Mouse (Mus musculus) forebrain, embryonic 15.5 days (tissue): ENCODE results near the gene Romo1. TPM values are rescaled to one million over a fixed set of nuclear protein-coding genes. Genes with fewer than 3 reads are reported as not detected.

Experiments used
- ATAC-seq: fragments of 200-750 bp; cut with Nextera tagmentation; replicated peaks from 2 replicates; pipeline ENCODE4 v1.8.0; 2017; ENCODE audit warnings: mild to moderate bottlenecking, moderate TSS enrichment, moderate library complexity
- H3K27ac ChIP-seq: fragments of 300-500 bp; sonication (generic); replicated peaks from 2 replicates; pipeline ENCODE4 v1.5.1; 2015; ENCODE audit warnings: mild to moderate bottlenecking, inconsistent platforms
- H3K27me3 ChIP-seq: fragments of 300-500 bp; sonication (generic); 2 replicates; pipeline ENCODE4 v1.6.1; 2015; ENCODE audit warnings: inconsistent platforms
- H3K36me3 ChIP-seq: fragments of 300-500 bp; sonication (generic); 2 replicates; pipeline ENCODE4 v1.6.1; 2015; ENCODE audit warnings: mild to moderate bottlenecking, inconsistent platforms
- H3K4me1 ChIP-seq: fragments of 300-500 bp; sonication (generic); 2 replicates; pipeline ENCODE4 v1.6.1; 2015; ENCODE audit warnings: inconsistent platforms
- H3K4me2 ChIP-seq: fragments of 300-500 bp; sonication (generic); replicated peaks from 2 replicates; pipeline ENCODE4 v1.6.1; 2015; ENCODE audit warnings: mild to moderate bottlenecking, inconsistent platforms
- H3K4me3 ChIP-seq: fragments of 300-500 bp; sonication (generic); 2 replicates; pipeline ENCODE4 v1.5.1; 2015; ENCODE audit warnings: mild to moderate bottlenecking, inconsistent platforms
- H3K9ac ChIP-seq: fragments of 300-500 bp; sonication (generic); replicated peaks from 2 replicates; pipeline ENCODE4 v1.6.1; 2015; ENCODE audit warnings: mild to moderate bottlenecking, inconsistent platforms
- H3K9me3 ChIP-seq: fragments of 300-500 bp; sonication (generic); 2 replicates; pipeline ENCODE4 v1.6.1; 2016; ENCODE audit warnings: inconsistent platforms
- WGBS: fragments of 180-500 bp; shearing (Covaris S2); methylation state at CpG from one replicate; pipeline ENCODE4 v1.1.7; 2015; ENCODE audit warnings: mixed read lengths; 5-methylcytosine and 5-hydroxymethylcytosine counted together
- polyA plus RNA-seq: library from polyadenylated mRNA; unstranded; fragments of >200 nt; fragmentation: Nextera tagmentation; extraction: Ambion mirVana; gene quantifications from 2 replicates; pipeline ENCODE4 v1.2.1, GENCODE M21; 2015

The Romo1 gene
- polyA plus RNA-seq, 1 experiment from 2014 or later = 363 TPM

DNA sequence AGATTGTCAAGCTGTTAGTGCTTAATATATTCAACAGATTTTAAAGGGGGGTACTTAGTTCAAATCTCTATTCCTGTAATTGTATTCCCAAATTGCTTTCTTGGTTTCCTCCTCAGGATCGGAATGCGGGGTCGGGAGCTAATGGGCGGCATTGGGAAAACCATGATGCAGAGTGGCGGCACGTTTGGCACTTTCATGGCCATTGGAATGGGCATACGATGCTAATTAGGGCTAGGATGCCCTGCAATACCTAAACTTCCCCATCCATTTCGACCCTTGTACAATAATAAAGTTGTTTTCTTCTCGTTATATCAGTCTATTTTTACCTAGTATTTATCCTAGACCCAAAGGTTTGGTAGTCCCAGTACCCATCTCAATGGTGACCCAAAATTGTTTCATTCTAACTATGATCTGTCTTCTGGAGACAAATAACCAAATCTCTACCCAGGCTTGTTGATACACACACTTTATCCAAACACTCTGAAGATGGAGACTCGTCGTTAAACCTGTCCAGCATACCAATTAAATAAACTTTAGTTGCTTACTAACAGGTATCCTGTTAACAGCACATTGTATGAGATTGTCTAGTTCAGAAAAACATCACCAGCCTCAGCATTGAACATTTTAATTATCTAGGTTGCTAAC is 1.8 kb downstream of the Romo1 start:
- Histone ChIP-seq H3K27ac (no peak overlapping the region), H3K36me3 (peaks cover 42% of the 10 kb centered on the region), H3K27me3 (no peaks in the 10 kb centered on the region), H3K4me3 (peak overlapping the region; percentile 86; the same call in 1 of the 2 replicates), H3K4me1 (peaks cover 21% of the 10 kb centered on the region), H3K9ac (no peak overlapping the region), H3K9me3 (no peaks in the 10 kb centered on the region), H3K4me2 (0 out of 2 replicates have a peak overlapping the region, but pooled peaks have one; percentile 71)
- no peak for ATAC-seq
- 61% methylated on average over 11 of the region's 11 CpGs for WGBS

DNA sequence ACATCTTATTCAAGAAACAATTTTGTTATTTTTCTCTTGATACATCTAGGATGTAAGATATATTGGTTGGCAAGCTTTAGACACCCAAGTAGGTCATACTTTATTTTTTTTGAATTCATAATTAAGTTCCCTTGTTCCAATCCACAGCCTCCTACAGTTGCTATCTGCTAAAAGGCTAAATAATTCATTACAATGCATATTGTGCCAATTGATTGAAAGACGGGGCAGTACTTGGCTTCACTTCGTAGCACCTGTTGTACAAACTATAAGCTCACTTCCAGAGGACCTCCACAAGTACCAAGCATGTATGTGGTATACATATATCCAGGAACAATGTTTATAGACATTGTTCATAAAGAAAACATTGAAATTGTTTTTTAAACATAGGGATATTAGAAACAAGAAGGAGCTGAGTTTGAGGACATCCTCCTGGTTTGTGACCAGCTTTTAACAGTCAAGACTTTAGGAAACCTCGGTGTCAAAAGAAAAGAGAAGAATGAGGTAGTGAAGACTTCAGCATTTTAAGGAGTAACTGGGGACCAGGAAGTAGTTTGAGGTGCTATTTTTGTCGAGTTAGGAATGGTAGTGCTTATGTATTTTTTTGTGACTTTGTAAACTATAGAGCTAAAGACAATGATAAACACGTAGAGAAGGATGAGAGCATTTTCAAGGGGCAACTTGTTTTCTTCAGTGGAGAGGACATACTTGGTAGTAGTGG is 2.6 kb downstream of the Romo1 start:
- Histone ChIP-seq H3K4me3 (no peak overlapping the region), H3K27me3 (no peaks in the 10 kb centered on the region), H3K9ac (no peak overlapping the region), H3K4me2 (no peak overlapping the region), H3K4me1 (peaks cover 21% of the 10 kb centered on the region), H3K9me3 (no peaks in the 10 kb centered on the region), H3K27ac (no peak overlapping the region), H3K36me3 (peaks cover 46% of the 10 kb centered on the region)
- 65% methylated on average over 5 of the region's 5 CpGs for WGBS
- ATAC-seq = no peak

DNA sequence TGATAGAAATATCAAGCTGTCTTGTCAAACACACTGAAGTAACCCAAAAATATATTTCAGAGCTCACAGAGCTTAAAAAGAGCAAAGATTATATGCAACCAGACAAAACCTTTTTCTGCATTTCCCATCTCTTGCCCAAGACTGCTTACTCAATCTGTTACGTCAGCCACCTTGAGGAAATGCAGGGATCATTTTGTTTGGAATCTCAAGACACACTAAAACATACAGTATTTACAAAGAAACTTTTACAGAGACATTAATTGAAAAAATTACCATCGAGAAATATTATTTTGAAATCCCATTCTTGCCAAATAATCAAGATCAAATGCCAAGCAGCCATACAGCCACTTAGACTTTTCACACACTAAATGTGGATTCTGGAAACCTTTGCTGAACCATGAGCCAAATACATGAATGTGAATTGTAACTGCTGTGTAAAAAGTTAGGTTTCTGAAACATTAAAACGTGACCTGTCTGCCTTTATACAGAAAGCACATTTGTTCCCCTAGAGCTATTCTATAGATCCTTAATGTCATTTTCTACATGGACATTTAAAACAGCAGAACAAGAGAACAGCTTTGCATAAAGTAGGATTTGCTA is 3.6 kb downstream of the Romo1 start:
- Histone ChIP-seq H3K9ac (no peak overlapping the region), H3K4me2 (no peak overlapping the region), H3K9me3 (no peaks in the 10 kb centered on the region), H3K27me3 (no peaks in the 10 kb centered on the region), H3K36me3 (peaks cover 52% of the 10 kb centered on the region), H3K4me3 (no peak overlapping the region), H3K27ac (no peak overlapping the region), H3K4me1 (peaks cover 21% of the 10 kb centered on the region)
- ATAC-seq = no peak
- WGBS = 84% methylated on average over 3 of the region's 3 CpGs

DNA sequence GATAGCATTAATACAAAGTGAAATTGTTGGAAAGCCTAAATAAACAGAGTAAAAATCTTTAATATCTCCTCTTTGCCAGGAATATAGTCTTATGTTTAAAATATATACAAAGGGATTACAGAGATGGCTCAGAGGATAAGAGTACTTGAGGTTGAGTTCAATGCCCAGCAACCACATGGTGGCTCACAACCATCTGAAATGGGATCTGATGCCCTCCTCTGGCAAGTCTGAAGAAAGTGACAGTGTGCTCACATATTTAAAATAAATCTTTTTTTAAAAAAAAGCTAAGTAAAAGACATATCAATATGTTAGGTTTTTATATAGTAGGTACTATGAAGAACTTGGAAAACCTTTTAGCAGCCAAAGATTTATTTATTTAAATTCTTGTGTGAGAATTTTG is 7.7 kb downstream of the Romo1 start:
- Histone ChIP-seq H3K4me3 (no peak overlapping the region), H3K4me1 (peaks cover 3% of the 10 kb centered on the region; the same call in 1 of the 2 replicates), H3K9me3 (no peaks in the 10 kb centered on the region), H3K27me3 (no peaks in the 10 kb centered on the region), H3K9ac (no peak overlapping the region), H3K27ac (no peak overlapping the region), H3K4me2 (no peak overlapping the region), H3K36me3 (peaks cover 73% of the 10 kb centered on the region)
- no peak for ATAC-seq

DNA sequence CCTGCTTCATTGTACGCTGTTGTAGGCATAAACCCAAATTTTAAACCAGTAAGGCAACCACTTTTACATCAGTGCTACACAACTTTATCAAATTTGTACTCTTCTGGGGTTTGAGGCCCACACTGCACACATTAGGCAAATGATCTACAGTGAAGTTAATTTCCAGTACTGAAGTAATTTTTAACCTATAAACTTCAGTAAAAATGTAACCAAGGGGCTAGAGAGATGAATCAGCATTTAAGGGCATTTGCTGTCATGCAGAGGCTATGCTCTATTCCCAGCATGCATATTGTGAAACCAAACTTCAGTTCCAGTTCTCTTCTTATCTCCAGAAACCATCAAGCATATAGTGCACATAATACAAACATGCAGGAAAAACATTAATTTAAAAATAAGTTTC is 21.6 kb downstream of the Romo1 start:
- no peak overlapping the region for H3K9ac ChIP-seq
- peaks cover 83% of the 10 kb centered on the region for H3K36me3 ChIP-seq
- no peaks in the 10 kb centered on the region for H3K4me1 ChIP-seq
- WGBS = 98% methylated on average over 1 of the region's 1 CpGs
- H3K9me3 ChIP-seq = no peaks in the 10 kb centered on the region
- H3K27ac ChIP-seq = no peak overlapping the region
- no peak for ATAC-seq
- H3K4me2 ChIP-seq = no peak overlapping the region
- H3K4me3 ChIP-seq = no peak overlapping the region
- H3K27me3 ChIP-seq = no peaks in the 10 kb centered on the region

DNA sequence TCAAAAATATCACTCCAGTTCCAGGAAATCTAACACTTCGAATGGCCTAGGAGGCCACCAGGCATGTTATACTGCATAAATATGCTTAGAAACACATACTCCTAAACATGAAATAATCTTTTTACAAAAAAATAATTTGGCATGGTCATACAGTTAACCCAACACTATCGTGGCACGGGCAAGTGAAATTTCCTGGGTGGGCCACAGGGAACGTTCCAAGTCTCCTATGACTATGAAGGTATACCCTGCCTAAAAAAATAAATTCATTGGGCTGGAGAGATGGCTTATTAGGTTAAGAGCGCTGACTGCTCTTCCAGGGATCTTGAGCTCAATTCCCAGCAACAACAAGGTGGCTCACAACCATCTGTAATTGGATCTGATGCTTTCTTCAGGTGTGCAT is 22.7 kb downstream of the Romo1 start:
- Histone ChIP-seq H3K4me3 (no peak overlapping the region), H3K4me2 (no peak overlapping the region), H3K36me3 (peaks cover 87% of the 10 kb centered on the region), H3K27me3 (no peaks in the 10 kb centered on the region), H3K9ac (no peak overlapping the region), H3K9me3 (no peaks in the 10 kb centered on the region), H3K27ac (no peak overlapping the region), H3K4me1 (no peaks in the 10 kb centered on the region)
- no peak for ATAC-seq
- WGBS = 96% methylated on average over 5 of the region's 5 CpGs

DNA sequence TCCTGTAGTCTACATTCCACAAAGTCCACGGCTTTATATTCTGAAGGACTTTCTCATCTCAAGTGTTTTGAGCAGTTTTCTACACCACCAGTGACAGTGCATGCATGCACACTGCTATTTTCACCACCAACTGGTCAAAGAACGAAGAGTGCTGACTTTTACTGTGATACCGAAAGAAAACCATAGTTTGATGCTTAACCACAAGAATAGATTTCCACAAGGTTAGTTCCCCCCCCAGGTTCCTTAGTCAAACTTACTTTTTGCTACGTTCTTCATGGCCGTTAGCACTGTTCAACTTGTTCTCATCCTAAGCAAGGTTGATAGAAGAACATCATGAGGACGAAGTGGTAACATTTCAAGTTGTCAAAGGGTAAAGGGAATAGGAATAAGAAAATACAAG is 33.2 kb downstream of the Romo1 start:
- H3K27me3 ChIP-seq = no peaks in the 10 kb centered on the region
- no peak overlapping the region for H3K27ac ChIP-seq
- H3K9me3 ChIP-seq = no peaks in the 10 kb centered on the region
- H3K4me2 ChIP-seq = no peak overlapping the region
- H3K4me3 ChIP-seq = no peak overlapping the region
- peaks cover 49% of the 10 kb centered on the region for H3K4me1 ChIP-seq
- WGBS = 87% methylated on average over 6 of the region's 6 CpGs
- no peak overlapping the region for H3K9ac ChIP-seq
- no peak for ATAC-seq
- H3K36me3 ChIP-seq = peaks cover 47% of the 10 kb centered on the region

DNA sequence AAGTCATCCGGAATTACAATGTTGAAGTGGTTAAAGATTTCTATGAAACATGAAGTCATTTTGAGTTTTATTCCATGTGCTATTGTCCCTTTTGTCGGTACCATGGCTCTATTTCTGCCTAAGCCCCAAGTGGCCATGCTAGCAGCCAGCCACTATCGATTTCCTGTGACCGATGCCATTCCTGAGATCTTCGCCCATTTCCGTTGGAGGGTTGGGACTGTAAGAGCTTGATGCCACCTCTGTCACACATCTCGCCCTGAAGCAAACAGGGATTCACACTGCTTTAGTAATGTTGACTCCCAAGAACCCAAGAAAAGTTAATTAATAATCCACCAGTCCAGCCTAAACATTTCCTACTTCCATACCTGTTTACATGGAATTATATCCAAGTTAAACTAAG is 33.8 kb downstream of the Romo1 start:
- peak overlapping the region; percentile 25; the same call in 1 of the 2 replicates for H3K4me3 ChIP-seq
- H3K9me3 ChIP-seq = no peaks in the 10 kb centered on the region
- peaks cover 41% of the 10 kb centered on the region for H3K36me3 ChIP-seq
- WGBS = 82% methylated on average over 7 of the region's 7 CpGs
- no peak for ATAC-seq
- no peaks in the 10 kb centered on the region for H3K27me3 ChIP-seq
- H3K4me2 ChIP-seq = peak overlapping the region; percentile 80
- peaks cover 49% of the 10 kb centered on the region for H3K4me1 ChIP-seq
- H3K9ac ChIP-seq = no peak overlapping the region
- no peak overlapping the region for H3K27ac ChIP-seq

DNA sequence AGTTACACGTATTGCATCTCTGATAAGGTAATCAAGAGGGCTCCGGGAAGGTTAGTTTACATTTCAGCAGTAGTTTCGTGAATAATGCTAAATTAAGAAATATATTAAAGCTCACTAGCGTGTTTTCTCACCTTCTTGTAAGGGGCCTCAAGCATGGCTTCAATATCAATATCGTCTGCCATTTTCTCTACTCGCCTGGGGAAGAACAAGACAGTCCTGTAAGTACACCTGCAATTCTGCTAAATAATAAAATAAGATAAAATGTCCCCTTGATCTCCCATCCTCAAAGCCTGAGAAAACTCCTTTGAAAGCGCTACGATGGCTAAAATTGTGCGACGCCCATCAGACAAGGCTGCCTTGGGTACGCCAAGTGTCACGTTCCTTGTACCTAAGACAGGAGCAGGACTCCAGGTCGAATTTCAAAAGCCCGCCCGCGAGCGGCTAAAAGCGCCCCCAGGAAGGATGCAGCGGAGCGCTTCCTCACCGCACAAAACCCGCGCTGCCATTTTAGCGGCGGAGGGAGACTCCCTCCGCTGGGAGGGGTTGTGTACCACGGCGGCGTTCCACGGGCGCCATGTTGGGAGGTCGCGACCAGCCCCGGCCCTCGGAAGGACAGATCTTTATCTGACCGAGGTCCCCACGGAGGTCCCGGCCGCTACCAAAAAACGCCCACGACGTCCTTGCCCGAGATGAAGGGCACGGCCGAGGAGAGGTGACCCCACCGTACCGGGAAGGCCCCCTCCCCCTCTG is 35.4 kb downstream of the Romo1 start:
- Histone ChIP-seq H3K9ac (peak overlapping the region; percentile 100), H3K27ac (peak overlapping the region; percentile 99), H3K4me3 (peak overlapping the region; percentile 97), H3K4me1 (peaks cover 45% of the 10 kb centered on the region), H3K27me3 (no peaks in the 10 kb centered on the region), H3K9me3 (no peaks in the 10 kb centered on the region), H3K36me3 (peaks cover 29% of the 10 kb centered on the region), H3K4me2 (peak overlapping the region; percentile 80)
- WGBS = 2% methylated on average over 47 of the region's 47 CpGs
- peak; percentile 49 for ATAC-seq

DNA sequence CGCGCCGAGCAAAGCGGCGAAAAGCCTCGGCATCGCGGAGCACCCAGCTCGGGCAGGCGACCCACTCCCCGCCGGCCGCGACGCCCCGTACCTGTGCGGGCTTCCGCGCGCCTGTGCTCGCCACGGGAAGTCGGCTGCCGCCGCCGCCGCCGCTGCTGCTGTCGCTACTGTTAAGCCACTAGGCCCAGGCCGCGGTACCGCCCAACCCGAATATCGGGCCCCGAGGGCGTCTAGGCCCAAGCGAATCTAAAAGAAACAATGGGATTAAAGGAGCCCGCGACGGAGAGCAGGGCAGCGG is 35.9 kb downstream of the Romo1 start:
- no peak overlapping the region for H3K4me2 ChIP-seq
- H3K9me3 ChIP-seq = no peaks in the 10 kb centered on the region
- H3K27ac ChIP-seq = peak overlapping the region; percentile 99
- WGBS = under 1% methylated on average over 41 of the region's 41 CpGs
- peak overlapping the region; percentile 97 for H3K4me3 ChIP-seq
- H3K9ac ChIP-seq = peak overlapping the region; percentile 100
- no peaks in the 10 kb centered on the region for H3K27me3 ChIP-seq
- H3K36me3 ChIP-seq = peaks cover 24% of the 10 kb centered on the region; the same call in 1 of the 2 replicates
- peaks cover 42% of the 10 kb centered on the region for H3K4me1 ChIP-seq
- no peak; the same call in 1 of the 2 replicates for ATAC-seq

DNA sequence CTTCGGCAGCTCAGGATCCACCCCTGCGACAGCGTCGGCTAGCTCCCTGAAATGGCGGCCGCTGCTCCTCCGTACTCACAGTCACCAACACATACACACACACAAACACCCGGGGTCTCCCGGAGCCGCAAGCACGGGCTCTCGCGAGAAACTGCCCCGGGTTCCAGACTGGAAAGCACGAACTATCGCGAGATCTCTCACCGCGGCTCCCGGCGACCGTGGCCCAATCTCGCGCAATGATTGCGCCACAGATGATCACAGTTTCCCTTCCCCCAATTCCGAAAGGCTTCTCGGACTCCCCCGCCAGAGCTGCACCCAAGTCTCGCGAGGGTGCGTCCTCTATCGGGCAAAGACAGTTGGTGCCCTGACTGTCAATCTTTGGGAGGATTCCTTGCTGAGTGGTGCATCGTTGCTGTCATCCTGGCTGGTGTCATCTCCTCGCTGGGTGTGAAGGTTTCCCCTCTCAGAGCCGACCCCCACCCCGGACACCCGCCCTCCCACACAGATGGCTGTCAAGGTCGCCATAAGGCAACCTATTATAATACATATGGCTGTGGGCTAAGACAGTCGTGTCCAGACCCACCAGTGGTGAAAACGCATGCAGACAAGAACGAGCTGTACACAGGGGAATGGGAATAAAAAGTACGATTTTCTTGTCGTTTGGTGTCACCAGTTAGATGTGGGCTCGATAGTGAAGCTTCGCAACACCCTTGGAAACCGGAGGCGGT is 36.4 kb downstream of the Romo1 start, which contains the start of gene Rbm39:
Gene Rbm39 (minus strand): TSS at position 145 of the 728 bp plus-strand sequence.
- peak; percentile 97 for ATAC-seq
- H3K27me3 ChIP-seq = no peaks in the 10 kb centered on the region
- H3K36me3 ChIP-seq = peaks cover 22% of the 10 kb centered on the region; the same call in 1 of the 2 replicates
- H3K9me3 ChIP-seq = no peaks in the 10 kb centered on the region
- peak within 1 kb of the TSS; percentile 80 for H3K4me2 ChIP-seq
- peak within 1 kb of the TSS; percentile 99 for H3K27ac ChIP-seq
- WGBS = under 1% methylated on average over 47 of the region's 47 CpGs
- H3K4me1 ChIP-seq = peaks cover 40% of the 10 kb centered on the region
- H3K4me3 ChIP-seq = peak within 1 kb of the TSS; percentile 97
- H3K9ac ChIP-seq = peak within 1 kb of the TSS; percentile 100
